In the genomic region with DNA sequence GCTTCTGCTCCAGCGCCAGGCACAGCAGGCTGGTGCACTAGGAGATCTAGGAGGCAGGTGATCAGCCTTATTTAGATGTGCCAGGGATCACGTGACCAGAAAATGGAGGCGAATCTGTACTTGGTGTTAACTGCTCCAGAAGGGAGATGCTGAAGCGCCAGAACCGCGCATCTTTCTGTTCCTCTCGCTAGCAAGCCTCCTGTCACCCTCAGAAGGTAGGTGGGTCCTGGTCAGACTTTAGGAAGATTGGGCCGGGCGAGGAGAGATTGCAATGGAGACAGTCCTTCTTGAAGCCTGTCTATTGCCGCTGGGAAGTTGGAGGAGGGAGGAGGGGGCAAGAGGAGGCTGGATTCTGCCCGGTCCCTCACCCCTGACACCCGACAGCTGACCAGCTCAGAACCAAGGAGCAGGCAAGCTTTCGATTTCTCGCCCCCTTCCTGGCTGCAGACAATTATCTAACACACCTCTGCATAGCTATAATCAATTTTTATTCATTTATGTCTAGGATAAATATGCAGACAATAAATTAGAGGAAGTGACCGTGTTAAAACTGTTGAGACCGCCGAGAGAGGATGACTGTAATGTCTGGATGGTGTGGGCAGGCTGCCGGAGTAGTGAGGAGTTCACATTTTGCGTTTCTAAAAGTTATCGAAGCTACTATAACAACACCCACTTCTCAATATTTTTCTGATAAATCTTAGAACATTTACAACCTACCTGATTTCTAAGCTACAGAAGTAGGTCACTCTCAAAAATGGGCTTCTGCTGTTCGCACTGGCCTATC, we compare ENCODE assay signal across 8 mouse cellular contexts.
DNase-seq lines count a peak whose midpoint lies in the region; ATAC-seq lines count a peak whose summit lies in the region.

No protein-coding gene starts in this region.

- ATAC-seq in liver, embryonic 11.5 days (replicated peaks; ENCODE audit: low FRiP score): no peak
- ATAC-seq in heart, embryonic 16.5 days (replicated peaks; ENCODE audit: extremely low read depth, insufficient read depth, low FRiP score): peak; percentile 76; the same call in 1 of the 2 replicates
- no peak for ATAC-seq in liver, embryonic 16.5 days (ENCODE audit: low read depth)

- H3K27me3 ChIP-seq in liver, embryonic 11.5 days (replicated peaks; ENCODE audit: control insufficient read depth, insufficient read depth, low read length): no peaks in the 10 kb centered on the region
- 0 out of 2 replicates have a peak, but pooled peaks cover 2% of the 10 kb centered on the region for H3K27me3 ChIP-seq in heart, embryonic 16.5 days (ENCODE audit: control insufficient read depth, insufficient read depth, low read length)
- H3K27me3 ChIP-seq in liver, embryonic 16.5 days (ENCODE audit: control insufficient read depth, insufficient read depth, low read depth, low read length): peaks cover 6% of the 10 kb centered on the region

- peak overlapping the region; percentile 43 for H3K4me3 ChIP-seq in liver, embryonic 11.5 days (ENCODE audit: low read depth, low read length)
- H3K4me3 ChIP-seq in heart, embryonic 16.5 days (ENCODE audit: low read length): peak overlapping the region; percentile 63
- H3K4me3 ChIP-seq in liver, embryonic 16.5 days (ENCODE audit: low read depth, low read length): peak overlapping the region; percentile 39

- H3K27ac ChIP-seq in liver, embryonic 11.5 days (ENCODE audit: low read depth, low read length): no peak overlapping the region
- H3K27ac ChIP-seq in heart, embryonic 16.5 days (ENCODE audit: low read length): no peak overlapping the region
- no peak overlapping the region for H3K27ac ChIP-seq in liver, embryonic 16.5 days (ENCODE audit: low read length)

- H3K4me1 ChIP-seq in liver, embryonic 11.5 days (replicated peaks; ENCODE audit: control insufficient read depth, insufficient read depth, low read length): peaks cover 3% of the 10 kb centered on the region; the same call in 1 of the 2 replicates
- H3K4me1 ChIP-seq in heart, embryonic 16.5 days (ENCODE audit: control insufficient read depth, insufficient read depth, low read length): no peaks in the 10 kb centered on the region; the same call in 1 of the 2 replicates
- H3K4me1 ChIP-seq in liver, embryonic 16.5 days (ENCODE audit: control insufficient read depth, low read depth, low read length): peaks cover 6% of the 10 kb centered on the region

- no peak overlapping the region for H3K9ac ChIP-seq in liver, embryonic 11.5 days (ENCODE audit: low read depth, low read length)
- peak overlapping the region; percentile 68 for H3K9ac ChIP-seq in heart, embryonic 16.5 days (ENCODE audit: low read length)
- 0 out of 2 replicates have a peak overlapping the region, but pooled peaks have one; percentile 5 for H3K9ac ChIP-seq in liver, embryonic 16.5 days (ENCODE audit: low read depth, low read length)

- H3K9me3 ChIP-seq in liver, embryonic 11.5 days (ENCODE audit: control insufficient read depth, low read length): no peaks in the 10 kb centered on the region
- H3K9me3 ChIP-seq in heart, embryonic 16.5 days (replicated peaks; ENCODE audit: control insufficient read depth, low read length): no peaks in the 10 kb centered on the region
- H3K9me3 ChIP-seq in liver, embryonic 16.5 days (replicated peaks; ENCODE audit: control insufficient read depth, low read length): no peaks in the 10 kb centered on the region

- 12% methylated on average over 21 of the region's 21 CpGs for WGBS in liver, embryonic 11.5 days
- WGBS in heart, embryonic 16.5 days: 10% methylated on average over 21 of the region's 21 CpGs
- whole genome bisulfite sequencing in liver, embryonic 16.5 days (ENCODE audit: insufficient replicate concordance): 10% methylated on average over 21 of the region's 21 CpGs

- no peak for DNase-seq in liver, embryonic 11.5 days (ENCODE audit: low spot score)
- no peak for DNase-seq in liver
- DNase-seq in embryo, embryonic 10.5 days (ENCODE audit: low spot score): peak; percentile 68
- peak; percentile 41 to 66 for DNase-seq in kidney, postnatal 4 days
- DNase-seq in right cerebral cortex, postnatal 14 days: peak; percentile 61
- no peak for DNase-seq in MN1 (ENCODE audit: low spot score)

- H3K36me3 ChIP-seq in liver, embryonic 11.5 days (ENCODE audit: control insufficient read depth, insufficient read depth, low read length): no peaks in the 10 kb centered on the region
- no peaks in the 10 kb centered on the region for H3K36me3 ChIP-seq in heart, embryonic 16.5 days (ENCODE audit: control insufficient read depth, insufficient read depth)
- no peaks in the 10 kb centered on the region for H3K36me3 ChIP-seq in liver, embryonic 16.5 days (ENCODE audit: control insufficient read depth, insufficient read depth)

- H3K4me2 ChIP-seq in liver, embryonic 11.5 days: peak overlapping the region; percentile 69
- peak overlapping the region; percentile 74 for H3K4me2 ChIP-seq in heart, embryonic 16.5 days (ENCODE audit: low read depth, low read length)
- peak overlapping the region; percentile 52 for H3K4me2 ChIP-seq in liver, embryonic 16.5 days (ENCODE audit: low read depth, low read length)

Comparison
In these comparisons a context has a peak if more than half of its experiments do, and no peak if none do; other contexts are left out.
1. DNase-seq: peak in embryo, embryonic 10.5 days (single experiment), kidney, postnatal 4 days (2 of 2) and right cerebral cortex, postnatal 14 days (single experiment); none in liver, embryonic 11.5 days (single experiment), liver (single experiment) and MN1 (single experiment).
2. Peak in every context shown above with its lines, with median percentiles within 50 percentile points of each other: H3K4me2 ChIP-seq and H3K4me3 ChIP-seq.